Mouse (Mus musculus) small intestine, adult 2 months (tissue): Measurements from ENCODE around the gene 9930111J21Rik2.

ENCODE experiments used
- CTCF ChIP-seq: fragments of 200-500 bp; IDR thresholded peaks from 2 replicates; pipeline ENCODE4 v1.5.1; 2012; ENCODE audit warnings: low read depth, mild to moderate bottlenecking, control low read depth, inconsistent platforms, low read length, moderate library complexity, mixed read lengths; ENCODE audit not compliant: insufficient replicate concordance, insufficient read length; ENCODE audit errors: extremely low read depth
- POLR2A ChIP-seq: fragments of 200-500 bp; IDR thresholded peaks from 2 replicates; pipeline ENCODE4 v1.6.1; 2012; ENCODE audit warnings: low read depth, mild to moderate bottlenecking, control low read depth, inconsistent platforms, low read length, moderate library complexity

- no peak for TF ChIP-seq CTCF
- no peak for TF ChIP-seq POLR2A
Measured at GRCm38 (mm10) chr11:49095367-49095766, 44.3 kb upstream of the 9930111J21Rik2 start.
